Mouse (Mus musculus) CH12.LX (cell line): ENCODE measurements around the gene Actr1b.

ENCODE experiments used
- CTCF ChIP-seq, 2 experiments: IDR thresholded peaks in 1 of 2; conservative IDR thresholded peaks in 1 of 2; 2 replicates each; pipeline ENCODE4 v1.5.1; 2011 to 2012; ENCODE audit warnings: low read depth in 2 of 2, low read length in 2 of 2, improper control_type of control experiment in 1 of 2, inconsistent platforms in 1 of 2, mild to moderate bottlenecking in 1 of 2, moderate library complexity in 1 of 2
- E2F4 ChIP-seq: IDR thresholded peaks from 2 replicates; pipeline ENCODE4 v1.6.1; 2011; ENCODE audit warnings: low read depth, low read length, improper control_type of control experiment; ENCODE audit not compliant: insufficient replicate concordance
- NRF1 ChIP-seq: IDR thresholded peaks from 2 replicates; pipeline ENCODE4 v1.6.1; 2014; ENCODE audit warnings: low read depth, mild to moderate bottlenecking, inconsistent platforms, low read length, improper control_type of control experiment, moderate library complexity
- SMC3 ChIP-seq: IDR thresholded peaks from 2 replicates; pipeline ENCODE4 v1.6.1; 2011; ENCODE audit warnings: low read depth, low read length, improper control_type of control experiment

- TF ChIP-seq NRF1 (no peak), SMC3 (peak; percentile 78), E2F4 (no peak), CTCF (conservative IDR thresholded peaks at IDR 0.05 in 1 of 2, IDR thresholded peaks at IDR 0.05 in 1 of 2; ENCODE audit: low read depth in 2 of 2, low read length in 2 of 2) (peak in 1 of 2 experiments; percentile 74; a peak in 2 of 4 replicates)
Measured at GRCm38 (mm10) chr1:36664457-36664856, 49.8 kb downstream of the Actr1b start.
